Mouse (Mus musculus): ENCODE measurements at regions not wholly inside any gene's neighbourhood (a gene's known extent, or its start where the extent isn't known, plus 50 kb on each side); places are given as distances from the start of the nearest gene placed in this dataset.

- TF ChIP-seq CTCF (IDR thresholded peaks at IDR 0.05; ENCODE audit: low read depth) (no peak), EP300 (IDR thresholded peaks at IDR 0.05; ENCODE audit: low read depth) (no peak)
These were observed 172.3 kb downstream of the Npr3 start for GRCm38 (mm10) chr15:11734639-11735265.
